Mouse (Mus musculus): ENCODE data around the gene Slc25a45.

The Slc25a45 gene

DNA sequence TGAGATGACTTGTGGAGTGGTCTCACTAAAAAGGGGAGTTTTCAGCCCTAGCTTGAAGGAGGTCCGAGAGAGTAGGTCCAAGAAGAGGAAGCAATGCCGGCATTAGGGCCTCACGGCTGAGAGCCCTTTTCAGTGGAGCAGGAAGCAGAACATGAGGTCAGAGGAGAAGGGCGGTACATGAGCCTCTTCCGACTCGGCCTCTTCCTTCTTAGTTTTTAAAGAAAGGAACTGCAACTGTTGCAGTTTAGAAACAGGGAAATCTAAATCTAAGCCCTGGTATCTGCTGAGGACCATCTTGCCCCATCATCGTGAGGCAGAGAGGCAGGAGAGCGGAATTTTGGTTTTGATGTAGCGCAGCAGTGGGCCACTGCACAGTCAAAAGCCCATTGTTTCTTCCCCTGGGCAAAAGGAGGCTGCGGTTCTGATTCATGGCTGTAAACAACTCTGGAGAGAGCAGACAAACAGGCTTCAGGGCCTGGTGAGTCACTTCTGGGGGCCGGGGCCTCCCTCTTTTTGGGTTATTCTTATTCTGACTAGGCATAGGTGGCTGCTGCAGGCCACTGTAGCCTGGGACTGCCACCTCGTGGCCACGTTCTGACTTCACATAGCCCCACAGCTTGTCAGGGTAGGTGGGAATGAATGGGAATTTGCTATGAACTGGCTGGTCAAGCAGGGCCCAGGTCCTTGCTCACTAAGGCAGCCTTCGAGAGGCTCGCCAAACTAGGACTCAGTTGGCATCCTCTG is at the start of gene Slc25a45:
Gene Slc25a45 (plus strand): TSS at position 191 of the 744 bp plus-strand sequence.
- DNase-seq (ENCODE audit: low read depth, low spot score): peak; percentile 88

DNA sequence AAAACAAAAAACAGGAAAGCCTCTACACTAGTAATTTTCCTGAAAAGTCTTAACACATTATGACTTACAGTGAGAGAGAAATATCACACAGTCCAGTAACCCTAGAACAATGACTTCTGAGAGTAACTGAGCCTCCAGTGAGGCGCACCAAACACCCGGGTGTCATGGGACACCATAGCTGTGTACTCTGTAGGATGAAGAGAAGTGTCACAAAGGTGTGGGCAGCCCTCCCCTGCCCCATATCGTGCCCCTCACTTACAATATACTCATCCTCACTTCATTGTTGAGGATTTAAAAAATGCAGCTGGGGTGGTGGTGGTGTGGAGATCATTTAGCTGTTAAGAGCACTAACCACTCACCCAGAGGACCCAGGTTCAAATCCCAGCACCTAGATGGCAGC is 49.5 kb upstream of the Slc25a45 start:
- DNase-seq (ENCODE audit: low read depth, low spot score): no peak

DNA sequence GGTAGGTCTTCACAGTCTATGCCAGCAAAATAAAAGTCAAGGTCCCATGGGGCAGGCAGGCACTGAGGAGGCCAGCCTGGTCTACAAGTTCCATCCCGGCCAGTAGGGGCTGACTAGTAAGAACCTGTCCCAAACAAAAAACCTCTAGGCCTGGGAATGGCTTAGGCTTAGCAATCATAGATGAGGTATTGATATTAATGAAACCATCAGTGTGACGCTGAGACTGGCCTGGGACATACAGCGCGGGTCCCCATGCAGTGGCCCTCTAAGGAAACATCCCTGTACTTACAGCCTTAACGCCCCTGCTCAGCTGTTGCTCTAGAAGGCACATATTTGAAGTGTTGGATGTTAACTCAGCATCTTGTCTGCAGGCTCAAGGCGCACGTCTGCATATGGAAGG is 48.7 kb upstream of the Slc25a45 start:
- no peak for DNase-seq (ENCODE audit: low read depth, low spot score)

DNA sequence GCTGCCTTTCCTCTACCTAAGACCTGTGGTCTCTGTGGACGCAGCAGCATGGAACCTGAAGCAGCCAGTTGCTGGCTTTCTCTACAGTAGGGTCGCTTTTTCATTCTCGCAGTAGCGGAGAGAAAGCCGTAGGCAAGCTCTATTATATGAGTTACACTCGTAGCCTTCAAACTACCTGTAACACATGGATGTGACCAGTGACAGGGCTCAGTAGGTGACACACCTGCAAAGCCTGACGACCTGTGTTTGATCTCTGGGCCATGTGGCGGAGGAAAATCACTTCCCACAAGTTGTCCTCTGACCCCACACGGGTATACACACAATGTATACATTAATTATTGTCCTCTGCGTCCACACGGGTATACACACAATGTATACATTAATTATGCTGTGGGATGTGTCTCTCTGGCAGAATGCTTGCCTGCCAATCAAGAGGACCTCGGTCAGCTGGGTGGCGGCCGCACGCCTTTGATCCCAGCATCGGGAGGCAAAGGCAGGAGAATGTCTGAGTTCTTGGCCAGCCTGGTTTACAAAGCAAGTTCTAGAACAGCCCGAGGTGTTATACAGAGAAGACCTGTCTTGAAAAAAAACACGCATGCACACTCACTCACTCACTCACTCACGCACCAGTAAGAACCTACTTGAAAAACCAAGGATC is 47.5 kb upstream of the Slc25a45 start:
- DNase-seq (ENCODE audit: low read depth, low spot score): no peak

DNA sequence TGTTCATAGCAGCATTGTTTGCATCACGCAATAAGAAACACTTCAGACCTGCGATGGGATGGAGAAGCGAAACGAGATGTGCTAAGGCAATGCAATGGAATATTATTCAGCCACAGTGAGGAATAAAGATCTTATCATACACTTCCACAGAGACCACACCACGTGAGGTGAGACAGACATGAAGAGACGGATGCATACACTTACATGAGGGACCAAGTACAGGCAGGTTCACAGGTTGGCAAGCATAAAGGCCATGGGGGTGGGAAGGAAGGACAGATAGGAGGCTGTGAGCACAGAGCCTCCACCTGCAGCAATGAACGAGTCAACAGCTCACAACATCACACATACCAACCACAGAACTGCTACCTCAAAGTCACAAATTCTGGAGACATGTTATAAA is 46.8 kb upstream of the Slc25a45 start:
- no peak for DNase-seq (ENCODE audit: low read depth, low spot score)

DNA sequence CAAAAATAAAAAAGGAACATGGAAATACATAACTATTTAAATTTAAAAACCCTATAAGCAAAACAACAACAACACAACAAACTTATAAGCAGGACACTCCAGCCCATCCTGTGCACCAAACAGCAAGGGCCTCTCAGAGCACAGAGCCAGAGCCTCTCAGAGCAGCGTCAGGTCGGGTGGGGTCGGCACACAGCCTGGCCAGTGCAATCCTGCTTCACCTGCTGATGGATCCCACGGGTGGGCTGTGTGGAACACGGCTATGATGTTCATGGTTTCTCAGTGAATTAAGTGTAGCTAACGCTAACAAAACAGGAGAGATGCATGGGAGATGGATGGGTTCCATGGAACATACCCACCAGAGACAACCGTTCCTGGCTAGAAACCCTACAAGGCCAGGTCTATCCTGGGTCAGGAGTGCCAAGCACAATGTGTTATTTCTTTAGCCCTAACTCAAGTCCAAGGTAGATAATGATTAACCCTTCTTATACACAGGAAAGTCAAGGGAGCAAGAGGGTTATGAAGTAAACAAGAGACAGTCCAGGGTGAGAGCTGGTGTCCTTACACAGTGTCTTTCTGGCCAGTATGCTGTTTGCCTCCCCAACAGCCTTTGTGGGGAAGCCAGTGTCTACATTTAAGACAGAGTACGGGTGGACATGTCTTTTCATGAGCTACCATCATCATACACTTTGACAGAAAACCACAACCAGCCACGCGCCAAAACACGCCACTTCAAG is 46.2 kb upstream of the Slc25a45 start:
- DNase-seq (ENCODE audit: low read depth, low spot score): no peak

DNA sequence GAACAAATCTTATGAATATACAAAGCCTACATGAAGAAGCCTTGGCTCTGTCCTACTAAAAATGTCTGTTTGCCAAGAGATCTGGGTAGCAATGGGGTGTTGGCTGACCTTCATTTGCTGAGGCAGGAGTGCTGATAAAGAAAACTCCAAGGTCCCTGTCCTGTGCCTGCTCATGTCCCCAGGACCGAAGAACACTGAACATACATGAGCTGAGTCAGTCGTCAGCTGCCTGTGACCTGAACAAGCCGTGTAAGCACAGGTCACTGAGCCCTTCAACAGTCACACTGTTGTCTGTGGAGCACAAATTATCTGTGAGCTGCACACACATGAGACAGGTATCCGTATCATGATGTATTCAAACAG is 45.7 kb upstream of the Slc25a45 start:
- no peak for DNase-seq (ENCODE audit: low read depth, low spot score)

DNA sequence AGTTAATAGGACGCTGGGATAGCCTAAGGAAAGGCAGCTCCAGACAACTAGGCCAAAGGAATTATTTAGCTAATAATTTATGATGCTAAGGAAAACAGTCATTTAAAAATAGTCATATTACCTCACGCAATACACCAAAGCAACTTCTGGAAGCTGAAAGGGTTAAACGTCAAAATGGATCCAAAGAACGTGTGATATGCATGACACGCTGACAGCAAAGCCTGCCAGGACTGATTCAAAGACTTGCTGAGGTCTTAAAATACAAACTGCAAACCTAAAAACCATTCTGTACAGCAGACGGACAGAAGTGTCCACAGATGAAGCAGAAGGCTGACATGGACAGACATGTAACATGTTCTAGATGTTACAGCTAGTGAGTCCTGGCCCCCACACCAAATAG is 45.3 kb upstream of the Slc25a45 start:
- no peak for DNase-seq (ENCODE audit: low read depth, low spot score)

DNA sequence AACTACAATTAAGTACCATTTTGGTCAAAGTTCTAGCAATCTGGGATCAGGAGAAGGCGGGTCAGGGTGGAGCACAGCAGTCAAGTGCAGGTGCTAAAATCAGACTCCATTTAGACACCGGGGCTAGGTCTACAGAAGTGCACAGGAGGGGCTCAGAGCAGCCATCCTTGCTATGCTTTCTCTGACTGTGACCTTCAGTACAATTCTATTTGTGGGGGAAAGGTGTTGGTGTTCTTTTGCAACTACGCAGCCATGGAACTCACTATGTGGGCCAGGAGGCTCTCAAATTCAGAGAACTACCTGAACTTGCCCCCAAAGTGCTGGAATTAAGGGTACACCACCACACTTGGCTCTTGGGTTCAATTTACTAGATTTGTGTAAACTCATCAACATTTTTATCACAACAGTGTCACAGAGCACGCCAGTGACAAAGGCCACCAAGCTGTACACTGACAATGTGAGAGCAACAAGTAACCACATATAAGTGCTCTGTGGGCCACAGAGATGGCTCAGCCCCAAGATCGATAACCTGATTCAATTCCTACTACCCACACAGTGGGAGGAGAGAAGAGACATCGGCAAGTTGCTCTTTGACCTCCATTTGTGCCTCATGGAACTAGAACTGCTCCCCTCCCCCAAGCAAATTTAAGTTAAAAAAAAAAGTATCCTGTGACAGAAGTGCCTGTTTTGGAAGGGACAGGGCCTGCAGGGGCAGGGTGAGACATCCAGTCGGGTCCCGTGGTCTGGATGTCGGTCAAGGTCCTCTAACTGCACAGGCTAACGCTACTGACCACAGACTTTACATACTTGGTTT is 44.1 kb upstream of the Slc25a45 start:
- DNase-seq (ENCODE audit: low read depth, low spot score): peak; percentile 64

DNA sequence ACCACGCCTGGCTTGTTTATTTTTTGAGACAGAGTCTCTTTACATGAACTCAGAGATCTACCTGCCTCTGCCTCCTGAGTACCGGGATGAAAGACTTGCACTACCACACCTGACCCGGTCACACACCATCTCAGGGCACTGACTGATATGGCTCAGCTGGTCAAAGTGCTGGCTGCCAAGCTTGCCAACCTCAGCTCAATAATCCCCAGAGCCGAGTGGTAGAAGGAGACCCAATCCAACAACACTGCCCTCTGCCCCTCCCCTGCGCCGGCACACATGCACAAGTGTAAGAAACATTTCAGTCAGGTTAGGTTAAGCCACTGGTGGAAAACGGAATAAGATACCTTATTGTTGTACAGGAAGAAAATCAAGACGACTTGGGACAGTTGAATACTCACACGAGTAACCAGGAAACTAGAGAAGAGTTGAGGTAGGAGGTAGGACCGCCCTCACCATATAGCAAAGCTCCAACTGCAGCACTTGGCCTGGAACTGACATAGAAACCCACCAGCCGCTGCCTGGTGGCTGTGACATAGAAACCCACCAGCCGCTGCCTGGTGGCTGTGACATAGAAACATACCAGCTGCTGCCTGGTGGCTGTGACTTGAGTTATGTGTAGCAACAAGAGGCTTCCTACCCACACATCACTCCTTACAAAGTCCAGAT is 43.2 kb upstream of the Slc25a45 start:
- DNase-seq (ENCODE audit: low read depth, low spot score): no peak

DNA sequence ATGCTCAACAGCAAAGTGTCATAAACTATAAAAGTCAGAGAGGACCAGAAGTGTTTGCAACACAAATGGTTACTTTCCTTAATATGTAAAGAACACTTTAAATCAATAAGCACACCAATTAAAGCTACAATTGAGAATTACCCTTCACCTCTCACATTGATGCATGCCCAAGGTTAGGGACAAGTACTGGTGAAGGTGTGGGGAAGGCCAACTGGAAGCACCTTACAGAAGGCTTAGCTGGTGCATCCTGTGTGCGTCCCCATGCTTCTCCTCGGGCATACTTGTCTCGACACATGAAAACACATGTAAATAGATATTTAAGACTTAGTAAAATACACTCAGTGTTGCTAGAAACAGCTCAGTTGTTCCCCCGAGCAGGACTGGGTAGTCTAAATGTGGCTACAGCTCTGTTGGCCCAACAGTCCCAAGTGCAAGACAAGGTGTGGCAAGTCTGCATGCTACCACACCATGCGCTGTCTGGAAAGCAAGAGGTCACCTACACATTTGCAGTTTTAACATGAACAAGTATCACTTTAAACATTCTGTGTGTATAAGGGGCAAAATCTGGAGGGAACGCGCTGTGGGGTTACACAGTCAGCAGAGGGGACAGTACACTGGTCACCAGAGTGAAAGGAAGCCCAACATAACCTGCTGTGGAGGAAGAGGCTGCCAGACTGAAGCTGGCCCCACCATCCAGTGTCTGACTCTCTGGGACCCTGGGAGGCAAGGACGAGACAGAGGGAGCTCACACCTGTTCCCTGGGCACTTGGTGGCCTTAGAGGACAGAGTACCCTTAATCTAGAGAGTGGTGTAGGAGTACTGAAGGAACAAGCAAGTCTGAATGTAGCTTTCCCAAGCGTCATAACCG is 42.3 kb upstream of the Slc25a45 start:
- no peak for DNase-seq (ENCODE audit: low read depth, low spot score)

DNA sequence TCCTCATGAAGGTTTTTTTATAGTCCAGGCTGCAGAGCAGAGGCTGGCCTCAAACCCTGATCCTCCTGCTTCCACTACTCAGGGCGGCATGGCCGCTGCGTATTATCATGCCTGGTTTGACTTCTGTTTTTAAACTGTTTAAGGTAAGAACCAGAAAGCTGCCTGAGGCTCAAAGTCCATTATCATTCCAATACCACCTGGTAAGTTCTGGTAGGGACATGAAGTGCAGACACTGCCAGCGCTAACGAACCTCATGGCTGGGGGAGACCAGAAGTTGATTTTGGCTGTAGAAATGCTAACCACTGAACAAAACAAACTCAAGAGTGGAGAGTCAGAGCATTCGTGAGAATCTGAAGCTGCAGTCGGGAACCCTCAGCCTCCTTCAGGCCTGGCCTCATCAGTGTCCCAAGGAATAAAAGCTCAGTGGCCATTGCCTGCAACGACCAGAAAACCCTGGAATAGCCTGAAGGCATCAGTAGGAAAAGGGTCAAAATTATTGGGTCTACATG is 41.6 kb upstream of the Slc25a45 start:
- DNase-seq (ENCODE audit: low read depth, low spot score): no peak

DNA sequence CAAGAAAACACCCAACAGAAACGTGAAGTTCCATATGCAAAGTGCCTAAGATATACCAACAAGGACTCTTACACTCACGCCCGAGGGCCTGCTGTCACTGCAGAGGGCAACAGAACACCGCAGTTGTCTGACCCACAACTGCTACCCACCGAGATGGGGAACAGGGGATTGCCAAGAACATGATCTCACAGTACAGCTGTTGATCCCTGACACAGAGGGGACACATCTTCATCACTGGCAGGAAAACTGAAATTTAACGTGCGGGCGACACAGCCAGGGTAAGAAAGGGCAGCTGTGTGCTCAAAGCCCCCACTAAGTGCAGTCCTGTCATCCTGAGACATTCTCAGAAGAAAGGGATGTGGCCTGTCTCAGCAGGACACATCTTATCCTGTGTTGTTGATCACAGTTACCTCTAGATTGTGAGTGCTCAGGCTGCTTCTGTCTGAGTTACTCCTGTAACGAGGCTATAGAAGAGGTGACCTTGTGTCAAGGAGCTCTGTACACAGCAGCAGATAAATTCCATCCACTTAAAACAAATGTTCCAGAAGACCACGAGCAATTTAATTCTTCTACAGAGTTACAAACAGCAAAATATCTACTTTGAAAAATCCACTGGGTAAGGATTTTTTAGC is 40.6 kb upstream of the Slc25a45 start:
- DNase-seq (ENCODE audit: low read depth, low spot score): no peak

DNA sequence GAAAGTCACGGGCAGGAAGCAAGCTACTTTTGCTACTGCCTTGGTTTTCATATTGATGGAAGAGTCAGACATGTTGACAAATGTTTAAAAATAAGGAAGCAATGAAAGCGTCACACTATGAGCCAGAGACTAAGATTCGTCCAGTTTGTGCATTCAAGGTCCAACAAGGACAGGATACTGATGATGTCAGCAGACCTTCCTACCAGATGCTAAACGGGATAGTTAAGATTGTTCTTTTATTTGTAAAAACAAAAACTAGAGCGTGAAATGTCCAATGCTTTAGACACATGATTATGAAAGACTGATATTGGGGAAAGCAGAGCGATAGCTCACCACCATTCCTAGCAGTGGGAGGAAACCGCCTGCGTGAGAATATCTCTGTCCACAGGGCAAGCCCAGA is 40.0 kb upstream of the Slc25a45 start:
- no peak for DNase-seq (ENCODE audit: low read depth, low spot score)

DNA sequence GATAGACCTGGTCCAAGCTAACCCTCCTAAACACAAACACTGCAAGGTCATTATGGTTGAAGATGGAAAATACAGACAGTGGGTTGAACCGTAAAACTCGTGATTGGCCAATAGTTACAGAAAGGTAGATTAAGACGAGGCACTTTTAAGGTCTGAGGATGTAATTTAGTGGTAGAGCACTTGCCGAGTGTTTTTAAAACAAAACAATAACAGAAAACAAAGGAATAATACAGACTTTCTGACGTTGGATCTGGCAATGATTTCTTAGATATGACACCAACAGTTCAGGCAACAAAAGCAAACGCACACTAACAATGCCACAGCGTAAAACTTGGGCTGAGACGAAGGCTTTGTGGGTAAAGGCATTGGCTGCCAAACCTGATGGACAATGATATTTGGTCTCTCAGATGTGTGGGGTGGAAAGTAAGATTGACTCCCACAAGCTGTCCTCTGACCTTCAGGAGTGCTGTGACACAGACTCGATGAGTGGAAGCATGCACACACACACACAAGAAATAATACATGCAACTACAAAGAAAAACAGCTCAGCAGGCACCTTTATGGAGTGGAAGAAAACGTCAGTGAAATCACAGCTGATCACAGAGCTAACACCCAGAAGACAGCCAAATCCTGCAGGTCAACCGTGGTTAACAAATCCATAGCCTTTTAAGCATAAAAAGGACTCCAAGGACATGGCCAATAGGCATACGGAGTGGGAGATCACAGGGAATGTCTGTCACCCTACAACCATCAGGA is 39.3 kb upstream of the Slc25a45 start:
- DNase-seq (ENCODE audit: low read depth, low spot score): no peak

DNA sequence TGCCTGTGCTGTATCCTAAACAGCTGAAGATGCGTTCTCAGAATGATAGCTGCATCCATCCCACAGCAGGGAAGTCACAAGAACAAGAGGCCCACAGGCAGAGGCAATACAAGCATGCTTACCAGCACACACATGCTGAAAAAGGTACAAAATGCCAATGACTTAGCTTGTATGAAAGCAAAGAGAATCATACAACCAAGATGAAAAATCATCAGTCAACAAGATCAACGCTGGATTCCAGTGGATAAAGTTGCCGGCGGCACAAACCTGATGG is 38.8 kb upstream of the Slc25a45 start:
- DNase-seq (ENCODE audit: low read depth, low spot score): no peak

DNA sequence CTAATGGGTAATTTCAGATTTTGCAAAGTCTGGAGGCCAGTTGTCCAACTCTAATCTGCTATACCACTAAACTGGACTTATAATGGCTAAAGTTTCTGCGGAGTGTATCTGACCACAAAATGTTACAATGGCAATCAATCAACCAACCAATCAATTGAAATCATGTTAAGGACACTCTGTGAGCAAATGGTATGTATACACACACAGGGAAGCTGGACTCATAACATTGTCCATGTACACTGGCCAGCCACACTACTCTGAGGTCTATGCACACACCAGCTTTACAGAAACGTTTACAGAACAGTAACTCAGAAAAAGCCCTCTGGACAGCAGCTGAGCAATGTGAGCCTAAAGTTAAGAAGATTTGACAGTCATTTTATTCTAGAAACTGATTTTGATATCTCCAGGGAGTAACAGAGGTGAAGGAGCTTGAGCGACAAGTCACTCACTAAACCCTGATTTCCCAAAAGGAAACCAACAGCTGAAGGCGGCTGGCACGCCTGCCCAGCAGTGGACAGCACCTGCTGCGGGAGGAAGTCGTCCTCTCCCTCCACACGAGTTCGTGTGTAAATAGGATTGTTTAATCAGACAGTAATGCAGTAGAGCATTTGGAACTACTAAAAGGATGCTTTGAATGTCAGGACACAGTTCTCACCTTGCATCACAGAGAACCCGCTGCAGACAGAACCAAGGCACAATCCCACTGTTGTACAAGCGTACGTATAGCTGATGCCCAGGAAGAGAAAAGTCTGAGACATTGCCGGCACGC is 38.1 kb upstream of the Slc25a45 start:
- DNase-seq (ENCODE audit: low read depth, low spot score): no peak

DNA sequence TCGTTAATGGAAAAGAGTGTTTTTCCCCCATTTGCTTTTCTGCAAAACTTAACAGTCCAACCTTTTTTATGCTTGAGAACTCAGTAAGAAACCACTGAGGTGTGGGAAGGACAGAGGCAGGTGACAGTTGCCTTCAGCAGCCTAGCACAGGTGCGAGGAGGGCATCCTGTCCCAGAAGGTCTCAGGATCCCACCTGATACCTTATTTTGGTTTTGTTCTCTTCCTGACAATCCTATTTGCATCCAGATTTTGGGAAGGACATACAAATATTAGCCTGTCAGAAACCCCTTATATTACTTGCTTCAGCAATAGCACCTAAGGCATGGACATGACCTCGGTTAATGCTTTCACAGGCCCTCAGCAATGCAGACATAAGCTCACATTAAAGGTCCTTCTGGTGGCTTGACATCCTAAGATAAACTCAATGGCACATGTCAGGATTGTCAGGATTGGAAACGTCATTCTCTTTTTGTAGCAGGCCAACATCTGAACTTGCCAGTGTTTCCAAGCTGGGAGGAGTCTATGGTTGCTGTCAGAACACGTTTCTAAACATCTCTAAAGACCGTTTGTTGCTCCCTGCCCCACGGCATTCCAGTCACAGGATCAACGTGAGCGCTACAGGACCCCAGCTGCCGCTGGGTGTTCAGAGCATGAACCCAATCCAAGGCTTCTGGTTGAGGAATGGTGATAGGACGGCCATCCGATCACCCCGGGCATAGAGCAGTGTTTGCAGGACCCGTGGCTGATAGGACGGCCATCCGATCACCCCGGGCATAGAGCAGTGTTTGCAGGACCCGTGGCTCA is 37.3 kb upstream of the Slc25a45 start:
- no peak for DNase-seq (ENCODE audit: low read depth, low spot score)

Data from CD4-positive helper T cell, adult 2 months (primary cell).